Mouse (Mus musculus) cerebellum, adult 2 months (tissue): ENCODE results near the gene Aarsd1.
"Not testable (repeated sequence)": the region's sequence is repeated elsewhere in the genome, so short reads cannot be mapped to it uniquely, and the experiment has no call there.

Experiments
- CTCF ChIP-seq: fragments of 200-500 bp; IDR thresholded peaks from 2 replicates; pipeline ENCODE4 v1.5.1; 2011; ENCODE audit warnings: low read depth, mild to moderate bottlenecking, control low read depth, low read length, moderate library complexity, borderline replicate concordance; ENCODE audit not compliant: insufficient read depth
- POLR2A ChIP-seq: fragments of 200-500 bp; IDR thresholded peaks from 2 replicates; pipeline ENCODE4 v1.6.1; 2011; ENCODE audit warnings: low read length, control low read depth, borderline replicate concordance; ENCODE audit not compliant: insufficient read depth

DNA sequence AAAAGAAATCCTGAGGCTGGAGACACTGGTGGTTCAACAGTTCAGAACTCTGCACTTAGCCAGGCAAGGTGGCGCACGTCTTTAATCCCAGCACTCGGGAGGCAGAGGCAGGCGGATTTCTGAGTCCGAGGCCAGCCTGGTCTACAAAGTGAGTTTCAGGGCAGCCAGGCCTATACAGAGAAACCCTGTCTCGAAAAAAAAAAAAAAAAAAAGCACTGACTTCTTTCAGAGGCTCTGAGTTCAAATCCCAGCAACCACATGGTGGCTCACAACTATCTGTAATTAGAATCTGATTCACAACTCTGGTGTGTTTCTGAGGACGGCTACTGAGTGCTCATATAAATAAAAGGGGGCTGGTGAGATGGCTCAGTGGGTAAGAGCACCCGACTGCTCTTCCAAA lies 29.4 kb upstream of the Aarsd1 start:
- not testable (repeated sequence) for TF ChIP-seq CTCF, POLR2A
